Mouse (Mus musculus) megakaryocyte, embryonic 14.5 days (primary cell): Measurements from ENCODE around the gene Arhgap18.
"Not testable (repeated sequence)": the region's sequence is repeated elsewhere in the genome, so short reads cannot be mapped to it uniquely, and the experiment has no call there.

ENCODE experiments used
- FLI1 ChIP-seq: IDR thresholded peaks from 2 replicates; pipeline ENCODE4 v1.6.1; 2012; ENCODE audit warnings: low read length, inconsistent platforms, mixed read lengths
- GATA1 ChIP-seq: IDR thresholded peaks from 3 replicates; pipeline ENCODE4 v1.6.1; 2012; ENCODE audit warnings: mixed read lengths, low read length, inconsistent platforms, borderline replicate concordance

DNA sequence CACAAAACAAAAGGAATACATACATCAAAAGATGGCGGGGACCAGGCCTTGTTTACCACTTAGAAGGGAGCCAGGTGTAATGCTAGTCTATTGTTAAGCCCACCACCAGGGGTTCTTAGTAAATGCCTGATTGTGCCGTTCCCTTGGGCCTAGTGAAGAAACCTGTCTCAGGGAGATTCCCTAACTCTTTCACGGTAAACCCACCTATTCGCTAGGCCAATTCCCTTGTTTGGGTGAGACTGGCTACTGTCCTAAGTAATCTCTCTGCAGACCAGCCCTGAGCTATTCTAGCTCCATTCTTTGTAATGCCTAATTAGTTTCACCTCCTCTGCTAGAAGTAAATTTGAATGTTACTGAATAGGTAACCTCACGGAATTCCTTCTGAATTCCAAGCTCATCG lies 182.8 kb downstream of the Arhgap18 start:
- not testable (repeated sequence) for TF ChIP-seq GATA1, FLI1
